Mouse (Mus musculus): ENCODE results near the gene Olfr1000.
"Not testable (repeated sequence)": the region's sequence is repeated elsewhere in the genome, so short reads cannot be mapped to it uniquely, and the experiment has no call there.

GRCm38 (mm10) chr2:85588648-85589047 is 23.1 kb downstream of the Olfr1000 start, which contains the start of gene Olfr998:
- not testable (repeated sequence) for TF ChIP-seq CTCF (IDR thresholded peaks at IDR 0.05; ENCODE audit: borderline replicate concordance, extremely low read depth, insufficient read depth, insufficient read length); POLR2A (IDR thresholded peaks at IDR 0.05; ENCODE audit: borderline replicate concordance, extremely low read depth, insufficient read depth, insufficient read length, poor library complexity, severe bottlenecking)

All from brain, embryonic 14.5 days (tissue).